26 mouse cellular contexts compared by ENCODE assay signal in the genomic region with DNA sequence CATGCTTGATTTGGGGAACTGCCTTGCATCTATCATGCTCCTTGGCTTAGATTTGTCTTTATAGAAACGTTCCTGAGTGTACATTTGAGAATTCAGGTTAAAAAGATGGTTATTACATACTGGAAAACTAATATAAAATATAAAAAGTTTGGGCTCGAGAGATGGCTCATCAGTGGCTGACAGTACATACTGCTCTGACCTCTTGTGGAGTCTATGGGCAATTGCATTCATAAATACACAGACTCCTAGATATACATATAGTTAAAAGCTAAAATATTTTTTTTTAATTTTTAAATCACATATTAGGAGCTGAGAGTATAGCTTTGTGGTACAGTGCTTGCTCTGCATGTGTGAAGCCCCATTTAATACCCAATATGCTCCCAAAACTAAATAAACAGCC. TPM values are rescaled to one million over a fixed set of nuclear protein-coding genes. Genes with fewer than 3 reads are reported as not detected.
DNase-seq lines count a peak whose midpoint lies in the region; ATAC-seq and TF ChIP-seq lines count a peak whose summit lies in the region.
"Had no signal": no experiment of that assay in that cellular context is flagged by ENCODE, and none has a peak within 500 bp of the region (broad histone marks: within the 10 kb centered on the region; RNA-seq: fewer than 3 reads in every experiment).

No protein-coding gene starts in this region.

- H3K9me3 ChIP-seq in kidney, postnatal 0 days (replicated peaks; ENCODE audit: low read length), result no peaks in the 10 kb centered on the region
- H3K9me3 ChIP-seq: embryonic facial prominence, embryonic 10.5 days; forebrain, embryonic 12.5 days; G1E; heart, embryonic 12.5 days; hindbrain, embryonic 13.5 days; liver, embryonic 15.5 days; megakaryocyte, embryonic 14.5 days had no signal

- WGBS in kidney, postnatal 0 days, result 83% methylated on average over 2 of the region's 2 CpGs

- no peak overlapping the region for H3K4me2 ChIP-seq in kidney, postnatal 0 days (ENCODE audit: low read length)
- H3K4me2 ChIP-seq: forebrain, embryonic 12.5 days; heart, embryonic 12.5 days; hindbrain, embryonic 13.5 days; liver, embryonic 15.5 days had no signal

- H3K4me3 ChIP-seq in kidney, postnatal 0 days (replicated peaks; ENCODE audit: low read depth, low read length), result no peak overlapping the region
- H3K4me3 ChIP-seq: embryonic facial prominence, embryonic 10.5 days; forebrain, embryonic 12.5 days; heart, embryonic 12.5 days; hindbrain, embryonic 13.5 days; liver, embryonic 15.5 days; megakaryocyte, embryonic 14.5 days had no signal

- DNase-seq in kidney, postnatal 0 days (ENCODE audit: low spot score), result peak; percentile 11
- no peak for DNase-seq in kidney, postnatal 14 days
- DNase-seq in retina, embryonic 14.5 days (ENCODE audit: low spot score), result peak; percentile 7
- no peak for DNase-seq in retina, postnatal 1 day
- DNase-seq in brain, adult 2 months (ENCODE audit: low read depth, low spot score), result peak; percentile 4
- DNase-seq in thymus, postnatal 0 days (ENCODE audit: low spot score), result no peak
- DNase-seq in thymus, postnatal 25 days, result no peak
- DNase-seq: cerebellum, adult 8-10 months; heart, postnatal 14 days; lung, postnatal 14 days; right cerebral cortex, postnatal 14 days; spleen, adult 18-20 months; thymus, adult 18-20 months had no signal

- H3K4me1 ChIP-seq in kidney, postnatal 0 days (replicated peaks; ENCODE audit: insufficient read depth, low read length), result no peaks in the 10 kb centered on the region
- H3K4me1 ChIP-seq: embryonic facial prominence, embryonic 10.5 days; forebrain, embryonic 12.5 days; heart, embryonic 12.5 days; hindbrain, embryonic 13.5 days; liver, embryonic 15.5 days; megakaryocyte, embryonic 14.5 days had no signal

- H3K36me3 ChIP-seq in kidney, postnatal 0 days (ENCODE audit: insufficient read depth, low read length), result peaks cover 36% of the 10 kb centered on the region

- no peak overlapping the region for H3K9ac ChIP-seq in kidney, postnatal 0 days (ENCODE audit: low read depth, low read length)
- H3K9ac ChIP-seq: forebrain, embryonic 12.5 days; heart, embryonic 12.5 days; hindbrain, embryonic 13.5 days; liver, embryonic 15.5 days had no signal

- ATAC-seq in kidney, postnatal 0 days (replicated peaks; ENCODE audit: low FRiP score, low read depth), result no peak
- ATAC-seq: CD4-positive, CD25-positive, alpha-beta regulatory T cell, adult 4 months had no signal

- peak; percentile 30; the same call in 1 of the 2 replicates for TF ChIP-seq CTCF in kidney, postnatal 0 days (IDR thresholded peaks at IDR 0.05; ENCODE audit: low read depth)

- H3K27me3 ChIP-seq in kidney, postnatal 0 days (ENCODE audit: insufficient read depth, low read length), result no peaks in the 10 kb centered on the region
- H3K27me3 ChIP-seq: forebrain, embryonic 12.5 days; heart, embryonic 12.5 days; hindbrain, embryonic 13.5 days; liver, embryonic 15.5 days; megakaryocyte, embryonic 14.5 days had no signal

- no peak overlapping the region for H3K27ac ChIP-seq in kidney, postnatal 0 days
- H3K27ac ChIP-seq: embryonic facial prominence, embryonic 10.5 days; forebrain, embryonic 12.5 days; hindbrain, embryonic 13.5 days; liver, embryonic 15.5 days had no signal

RNA-seq across cellular contexts. Expression of gene Kdm5a, which starts 31.6 kb away (rescaled TPM):
- polyA plus RNA-seq in kidney, postnatal 0 days (2015; fragmentation: Nextera tagmentation; extraction: Ambion mirVana), result 34.3 and 36.3 TPM in 2 replicates
- 61.2 and 78.3 TPM in 2 replicates for polyA plus RNA-seq in thymus, postnatal 0 days (2015; fragmentation: Nextera tagmentation; extraction: Ambion mirVana)

RNA-seq across cellular contexts. Expression of gene Ccdc77, which starts 31.8 kb away (rescaled TPM):
- polyA plus RNA-seq in kidney, postnatal 0 days (2015; fragmentation: Nextera tagmentation; extraction: Ambion mirVana), result 16.9 and 17.5 TPM in 2 replicates
- polyA plus RNA-seq in thymus, postnatal 0 days (2015; fragmentation: Nextera tagmentation; extraction: Ambion mirVana), result 18.2 and 20.7 TPM in 2 replicates

RNA-seq across cellular contexts. Expression of gene B4galnt3, which starts 38.0 kb away (rescaled TPM):
- 2.1 and 2.5 TPM in 2 replicates for polyA plus RNA-seq in kidney, postnatal 0 days (2015; fragmentation: Nextera tagmentation; extraction: Ambion mirVana)
- polyA plus RNA-seq in thymus, postnatal 0 days (2015; fragmentation: Nextera tagmentation; extraction: Ambion mirVana), result 0.10 and 0.13 TPM in 2 replicates
- polyA plus RNA-seq: CD4-positive, CD25-positive, alpha-beta regulatory T cell, adult 4 months; G1E had no signal

RNA-seq across cellular contexts. Expression of gene D330020A13Rik, which starts 38.2 kb away (rescaled TPM):
- 0.32 and 1.1 TPM in 2 replicates for polyA plus RNA-seq in kidney, postnatal 0 days (2015; fragmentation: Nextera tagmentation; extraction: Ambion mirVana)
- 0.13 TPM in 1 of 2 replicates, not detected in the other for polyA plus RNA-seq in thymus, postnatal 0 days (2015; fragmentation: Nextera tagmentation; extraction: Ambion mirVana)
- polyA plus RNA-seq: CD4-positive, CD25-positive, alpha-beta regulatory T cell, adult 4 months; forebrain, embryonic 12.5 days; G1E; gonadal fat pad, adult 2 months; hindbrain, embryonic 13.5 days; intestine, embryonic 14.5 days; large intestine, adult 2 months; liver, embryonic 15.5 days; neural tube, embryonic 11.5 days; stomach, embryonic 14.5 days had no signal

Comparison
In these comparisons a context has a peak if more than half of its experiments do, and no peak if none do; other contexts are left out.
1. DNase-seq: peak in kidney, postnatal 0 days (single experiment), retina, embryonic 14.5 days (single experiment) and brain, adult 2 months (single experiment); none in kidney, postnatal 14 days (single experiment), retina, postnatal 1 day (single experiment), thymus, postnatal 0 days (single experiment) and thymus, postnatal 25 days (single experiment).